ENCODE assay signal across 15 mouse cellular contexts in the genomic region with DNA sequence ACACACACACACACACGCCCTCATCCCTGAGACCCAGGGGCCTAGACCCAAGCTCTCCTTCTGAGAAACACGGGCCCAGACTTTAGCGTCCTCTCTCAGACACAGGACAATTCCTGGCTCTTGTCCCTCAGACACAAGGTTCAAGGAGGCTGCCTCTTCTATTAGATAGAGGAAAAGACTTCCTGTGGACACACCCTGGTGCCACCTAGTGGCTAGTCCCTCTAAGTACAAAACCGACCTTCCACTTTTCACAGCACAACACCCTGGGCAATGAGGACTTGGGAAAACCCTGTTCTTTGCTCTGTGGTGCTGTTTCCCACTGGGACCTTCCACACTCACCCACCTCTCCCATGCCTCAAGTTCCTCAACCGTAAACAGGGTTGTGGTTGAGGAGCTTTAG. TPM values are rescaled to one million over a fixed set of nuclear protein-coding genes. Genes with fewer than 3 reads are reported as not detected.
DNase-seq lines count a peak whose midpoint lies in the region; ATAC-seq and TF ChIP-seq lines count a peak whose summit lies in the region.
"Had no signal": no experiment of that assay in that cellular context is flagged by ENCODE, and none has a peak within 500 bp of the region (broad histone marks: within the 10 kb centered on the region; RNA-seq: fewer than 3 reads in every experiment).

No protein-coding gene starts in this region.

- TF ChIP-seq EP300 in heart, postnatal 0 days (IDR thresholded peaks at IDR 0.05; ENCODE audit: low read depth), result no peak

- no peak overlapping the region for H3K4me2 ChIP-seq in heart, postnatal 0 days (ENCODE audit: low read depth, low read length)
- no peak overlapping the region for H3K4me2 ChIP-seq in midbrain, postnatal 0 days (ENCODE audit: low read depth, low read length, poor library complexity, severe bottlenecking)
- no peak overlapping the region for H3K4me2 ChIP-seq in midbrain, embryonic 11.5 days
- no peak overlapping the region for H3K4me2 ChIP-seq in neural tube, embryonic 11.5 days (ENCODE audit: low read depth)
- H3K4me2 ChIP-seq: forebrain, embryonic 13.5 days; heart, embryonic 15.5 days had no signal

- H3K9ac ChIP-seq in heart, postnatal 0 days (replicated peaks; ENCODE audit: low read depth, low read length), result no peak overlapping the region
- no peak overlapping the region for H3K9ac ChIP-seq in midbrain, postnatal 0 days (replicated peaks; ENCODE audit: low read length, poor library complexity, severe bottlenecking)
- H3K9ac ChIP-seq in midbrain, embryonic 11.5 days (ENCODE audit: low read length), result no peak overlapping the region
- H3K9ac ChIP-seq in neural tube, embryonic 11.5 days (ENCODE audit: low read length), result no peak overlapping the region
- H3K9ac ChIP-seq: forebrain, embryonic 13.5 days; heart, embryonic 15.5 days had no signal

- no peaks in the 10 kb centered on the region for H3K36me3 ChIP-seq in heart, postnatal 0 days (replicated peaks; ENCODE audit: control insufficient read depth, insufficient read depth, low read length)
- H3K36me3 ChIP-seq in midbrain, postnatal 0 days (ENCODE audit: insufficient read depth, low read length), result no peaks in the 10 kb centered on the region
- no peaks in the 10 kb centered on the region for H3K36me3 ChIP-seq in midbrain, embryonic 11.5 days (ENCODE audit: control insufficient read depth, insufficient read depth, low read length)
- no peaks in the 10 kb centered on the region for H3K36me3 ChIP-seq in neural tube, embryonic 11.5 days (ENCODE audit: control insufficient read depth, insufficient read depth, low read length)
- H3K36me3 ChIP-seq: heart, embryonic 15.5 days had no signal

- H3K4me1 ChIP-seq in heart, postnatal 0 days (ENCODE audit: control insufficient read depth, insufficient read depth), result no peaks in the 10 kb centered on the region
- H3K4me1 ChIP-seq in midbrain, postnatal 0 days (ENCODE audit: insufficient read depth, low read length), result no peaks in the 10 kb centered on the region
- no peaks in the 10 kb centered on the region for H3K4me1 ChIP-seq in midbrain, embryonic 11.5 days (ENCODE audit: control insufficient read depth, insufficient read depth, low read length)
- H3K4me1 ChIP-seq in neural tube, embryonic 11.5 days (ENCODE audit: control insufficient read depth, insufficient read depth, low read length), result no peaks in the 10 kb centered on the region
- H3K4me1 ChIP-seq: forebrain, embryonic 13.5 days; heart, embryonic 15.5 days had no signal

- no peak overlapping the region for H3K27ac ChIP-seq in heart, postnatal 0 days (ENCODE audit: low read depth)
- no peak overlapping the region for H3K27ac ChIP-seq in midbrain, postnatal 0 days (ENCODE audit: low read depth, low read length)
- H3K27ac ChIP-seq in midbrain, embryonic 11.5 days (ENCODE audit: low read depth, low read length), result no peak overlapping the region
- no peak overlapping the region for H3K27ac ChIP-seq in neural tube, embryonic 11.5 days (ENCODE audit: low read depth, low read length)
- H3K27ac ChIP-seq: forebrain, embryonic 13.5 days; heart, embryonic 15.5 days had no signal

- peak; percentile 26; the same call in 1 of the 2 replicates for TF ChIP-seq CTCF in heart, postnatal 0 days (IDR thresholded peaks at IDR 0.05; ENCODE audit: low read depth)
- peak; percentile 30 for TF ChIP-seq CTCF in midbrain, postnatal 0 days (IDR thresholded peaks at IDR 0.05)

- 56% methylated on average over 5 of the region's 5 CpGs for WGBS in heart, postnatal 0 days
- WGBS in midbrain, postnatal 0 days, result 68% methylated on average over 5 of the region's 5 CpGs
- 59% methylated on average over 5 of the region's 5 CpGs for WGBS in midbrain, embryonic 11.5 days
- WGBS in neural tube, embryonic 11.5 days, result 69% methylated on average over 5 of the region's 5 CpGs

- DNase-seq in heart, postnatal 0 days (ENCODE audit: low spot score), result no peak
- no peak for DNase-seq in heart, adult 8-10 months (ENCODE audit: low spot score)
- no peak for DNase-seq in midbrain, postnatal 0 days (ENCODE audit: low spot score)
- DNase-seq in midbrain, embryonic 11.5 days (ENCODE audit: low spot score, missing footprints), result no peak
- peak; percentile 12 for DNase-seq in c-Kit-positive CD71-positive TER-119-positive erythroid progenitor cells, embryonic 14.5 days (ENCODE audit: low spot score)
- DNase-seq in neural tube, embryonic 11.5 days (ENCODE audit: low spot score), result peak; percentile 24
- no peak for DNase-seq in kidney, adult 18-20 months
- DNase-seq: cerebellum, adult 8-10 months; layer of hippocampus, adult 9-11 months; lung, postnatal 10 days had no signal

- H3K9me3 ChIP-seq in heart, postnatal 0 days (replicated peaks; ENCODE audit: control insufficient read depth, low read length), result no peaks in the 10 kb centered on the region
- H3K9me3 ChIP-seq in midbrain, postnatal 0 days (ENCODE audit: low read length), result no peaks in the 10 kb centered on the region
- H3K9me3 ChIP-seq in midbrain, embryonic 11.5 days (ENCODE audit: control insufficient read depth, low read length), result no peaks in the 10 kb centered on the region
- H3K9me3 ChIP-seq in neural tube, embryonic 11.5 days (ENCODE audit: control insufficient read depth, low read length), result no peaks in the 10 kb centered on the region; the same call in 1 of the 2 replicates
- H3K9me3 ChIP-seq: forebrain, embryonic 13.5 days; heart, embryonic 15.5 days had no signal

- H3K4me3 ChIP-seq in heart, postnatal 0 days (ENCODE audit: low read depth, low read length), result no peak overlapping the region
- no peak overlapping the region for H3K4me3 ChIP-seq in midbrain, postnatal 0 days (ENCODE audit: low read depth, low read length)
- H3K4me3 ChIP-seq in midbrain, embryonic 11.5 days (ENCODE audit: low read depth, low read length), result no peak overlapping the region
- H3K4me3 ChIP-seq in neural tube, embryonic 11.5 days (ENCODE audit: low read depth, low read length), result no peak overlapping the region
- H3K4me3 ChIP-seq: forebrain, embryonic 13.5 days; heart, embryonic 15.5 days had no signal

- ATAC-seq in heart, postnatal 0 days (ENCODE audit: insufficient read depth, low read depth), result no peak
- no peak for ATAC-seq in midbrain, postnatal 0 days (ENCODE audit: low FRiP score)
- ATAC-seq in midbrain, embryonic 11.5 days (ENCODE audit: low FRiP score), result no peak
- no peak for ATAC-seq in neural tube, embryonic 11.5 days (ENCODE audit: insufficient read depth, low FRiP score, low TSS enrichment)
- ATAC-seq in cerebellum, adult (ENCODE audit: insufficient number of reproducible peaks, low FRiP score, low TSS enrichment), result no peak
- ATAC-seq: forebrain, embryonic 13.5 days had no signal

- H3K27me3 ChIP-seq in heart, postnatal 0 days (ENCODE audit: control insufficient read depth, insufficient read depth, low read length), result no peaks in the 10 kb centered on the region
- no peaks in the 10 kb centered on the region for H3K27me3 ChIP-seq in midbrain, postnatal 0 days (ENCODE audit: insufficient read depth, low read length)
- H3K27me3 ChIP-seq in midbrain, embryonic 11.5 days (ENCODE audit: control insufficient read depth, insufficient read depth, low read length), result no peaks in the 10 kb centered on the region
- no peaks in the 10 kb centered on the region for H3K27me3 ChIP-seq in neural tube, embryonic 11.5 days (ENCODE audit: control insufficient read depth, insufficient read depth, low read length)
- H3K27me3 ChIP-seq: forebrain, embryonic 13.5 days; heart, embryonic 15.5 days had no signal

RNA-seq across cellular contexts. Expression of a gene that starts 7.6 kb away (rescaled TPM):
- total RNA-seq in heart, postnatal 0 days (2014; rRNA removed; ENCODE audit: low replicate concordance), result not detected in 2 replicates
- not detected in 2 replicates for polyA plus RNA-seq in heart, postnatal 0 days (2015; fragmentation: Nextera tagmentation; extraction: Ambion mirVana)
- total RNA-seq in heart, adult 8-10 months (2022), result not detected
- total RNA-seq in midbrain, postnatal 0 days (2014; rRNA removed), result not detected in 2 replicates
- polyA plus RNA-seq in midbrain, postnatal 0 days (2015; fragmentation: Nextera tagmentation; extraction: Ambion mirVana), result not detected in 2 replicates
- polyA plus RNA-seq in midbrain, embryonic 11.5 days (2014; fragmentation: Nextera tagmentation; extraction: Ambion mirVana), result not detected in 2 replicates
- not detected in 2 replicates for polyA plus RNA-seq in neural tube, embryonic 11.5 days (2014; fragmentation: Nextera tagmentation; extraction: Ambion mirVana)
- total RNA-seq: neutrophil, adult 5-6 weeks had no signal
- polyA plus RNA-seq: forebrain, embryonic 13.5 days; heart, embryonic 15.5 days; stomach, embryonic 16.5 days had no signal

RNA-seq across cellular contexts. Expression of a gene that starts 24.5 kb away (rescaled TPM):
- total RNA-seq in heart, postnatal 0 days (2014; rRNA removed; ENCODE audit: low replicate concordance), result not detected in 2 replicates
- not detected in 2 replicates for polyA plus RNA-seq in heart, postnatal 0 days (2015; fragmentation: Nextera tagmentation; extraction: Ambion mirVana)
- total RNA-seq in heart, adult 8-10 months (2022), result not detected
- total RNA-seq in midbrain, postnatal 0 days (2014; rRNA removed), result not detected in 2 replicates
- not detected in 2 replicates for polyA plus RNA-seq in midbrain, postnatal 0 days (2015; fragmentation: Nextera tagmentation; extraction: Ambion mirVana)
- polyA plus RNA-seq in midbrain, embryonic 11.5 days (2014; fragmentation: Nextera tagmentation; extraction: Ambion mirVana), result not detected in 2 replicates
- not detected in 2 replicates for polyA plus RNA-seq in neural tube, embryonic 11.5 days (2014; fragmentation: Nextera tagmentation; extraction: Ambion mirVana)
- total RNA-seq: neutrophil, adult 5-6 weeks had no signal
- polyA plus RNA-seq: forebrain, embryonic 13.5 days; heart, embryonic 15.5 days had no signal

RNA-seq across cellular contexts. Expression of a gene that starts 40.6 kb away (rescaled TPM):
- not detected in 2 replicates for total RNA-seq in heart, postnatal 0 days (2014; rRNA removed; ENCODE audit: low replicate concordance)
- not detected in 2 replicates for polyA plus RNA-seq in heart, postnatal 0 days (2015; fragmentation: Nextera tagmentation; extraction: Ambion mirVana)
- not detected for total RNA-seq in heart, adult 8-10 months (2022)
- total RNA-seq in midbrain, postnatal 0 days (2014; rRNA removed), result not detected in 2 replicates
- polyA plus RNA-seq in midbrain, postnatal 0 days (2015; fragmentation: Nextera tagmentation; extraction: Ambion mirVana), result not detected in 2 replicates
- not detected in 2 replicates for polyA plus RNA-seq in midbrain, embryonic 11.5 days (2014; fragmentation: Nextera tagmentation; extraction: Ambion mirVana)
- polyA plus RNA-seq in neural tube, embryonic 11.5 days (2014; fragmentation: Nextera tagmentation; extraction: Ambion mirVana), result not detected in 2 replicates
- total RNA-seq: neutrophil, adult 5-6 weeks had no signal
- polyA plus RNA-seq: forebrain, embryonic 13.5 days; heart, embryonic 15.5 days; stomach, embryonic 16.5 days had no signal

RNA-seq across cellular contexts. Expression of a gene that starts 45.0 kb away (rescaled TPM):
- total RNA-seq in heart, postnatal 0 days (2014; rRNA removed; ENCODE audit: low replicate concordance), result not detected in 2 replicates
- polyA plus RNA-seq in heart, postnatal 0 days (2015; fragmentation: Nextera tagmentation; extraction: Ambion mirVana), result not detected in 2 replicates
- total RNA-seq in heart, adult 8-10 months (2022), result not detected
- 0.16 TPM in 1 of 2 replicates, not detected in the other for total RNA-seq in midbrain, postnatal 0 days (2014; rRNA removed)
- not detected in 2 replicates for polyA plus RNA-seq in midbrain, postnatal 0 days (2015; fragmentation: Nextera tagmentation; extraction: Ambion mirVana)
- polyA plus RNA-seq in midbrain, embryonic 11.5 days (2014; fragmentation: Nextera tagmentation; extraction: Ambion mirVana), result not detected in 2 replicates
- not detected in 2 replicates for polyA plus RNA-seq in neural tube, embryonic 11.5 days (2014; fragmentation: Nextera tagmentation; extraction: Ambion mirVana)
- total RNA-seq: neutrophil, adult 5-6 weeks had no signal
- polyA plus RNA-seq: forebrain, embryonic 13.5 days; heart, embryonic 15.5 days had no signal

RNA-seq across cellular contexts. Expression of a gene that starts 49.9 kb away (rescaled TPM):
- total RNA-seq in heart, postnatal 0 days (2014; rRNA removed; ENCODE audit: low replicate concordance), result not detected in 2 replicates
- not detected in 2 replicates for polyA plus RNA-seq in heart, postnatal 0 days (2015; fragmentation: Nextera tagmentation; extraction: Ambion mirVana)
- not detected for total RNA-seq in heart, adult 8-10 months (2022)
- total RNA-seq in midbrain, postnatal 0 days (2014; rRNA removed), result not detected in 2 replicates
- not detected in 2 replicates for polyA plus RNA-seq in midbrain, postnatal 0 days (2015; fragmentation: Nextera tagmentation; extraction: Ambion mirVana)
- polyA plus RNA-seq in midbrain, embryonic 11.5 days (2014; fragmentation: Nextera tagmentation; extraction: Ambion mirVana), result not detected in 2 replicates
- polyA plus RNA-seq in neural tube, embryonic 11.5 days (2014; fragmentation: Nextera tagmentation; extraction: Ambion mirVana), result not detected in 2 replicates
- total RNA-seq: neutrophil, adult 5-6 weeks had no signal
- polyA plus RNA-seq: forebrain, embryonic 13.5 days; heart, embryonic 15.5 days; stomach, embryonic 16.5 days had no signal

Comparison
In these comparisons a context has a peak if more than half of its experiments do, and no peak if none do; other contexts are left out.
1. DNase-seq: peak in c-Kit-positive CD71-positive TER-119-positive erythroid progenitor cells, embryonic 14.5 days (single experiment) and neural tube, embryonic 11.5 days (single experiment); none in heart, postnatal 0 days (single experiment), heart, adult 8-10 months (single experiment), midbrain, postnatal 0 days (single experiment), midbrain, embryonic 11.5 days (single experiment) and kidney, adult 18-20 months (single experiment).